Mouse (Mus musculus) cerebellum, adult 2 months (tissue): ENCODE results near the gene Gnaz.

ENCODE experiments used
- CTCF ChIP-seq: fragments of 200-500 bp; IDR thresholded peaks from 2 replicates; pipeline ENCODE4 v1.5.1; 2011; ENCODE audit warnings: low read depth, mild to moderate bottlenecking, control low read depth, low read length, moderate library complexity, borderline replicate concordance; ENCODE audit not compliant: insufficient read depth
- POLR2A ChIP-seq: fragments of 200-500 bp; IDR thresholded peaks from 2 replicates; pipeline ENCODE4 v1.6.1; 2011; ENCODE audit warnings: low read length, control low read depth, borderline replicate concordance; ENCODE audit not compliant: insufficient read depth

DNA sequence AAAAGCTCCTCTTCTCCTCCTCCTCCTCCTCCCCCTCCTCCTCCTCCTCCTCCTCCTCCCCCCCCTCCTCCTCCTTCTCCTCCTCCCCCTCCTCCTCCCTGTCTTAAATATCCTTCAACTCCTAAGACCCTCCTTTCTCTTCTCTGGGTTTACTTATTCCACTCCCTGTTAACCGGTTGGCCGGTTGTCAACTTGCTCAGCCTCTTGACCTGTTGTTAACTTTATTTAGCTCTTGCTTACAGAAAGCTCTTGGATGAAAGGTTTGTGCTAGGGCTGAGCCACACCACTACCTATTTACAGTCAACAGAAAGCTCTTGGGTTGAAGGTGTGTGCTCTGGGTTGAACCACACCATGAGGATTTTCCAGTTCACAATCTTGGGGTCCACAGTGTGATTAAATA is 53.3 kb downstream of the Gnaz start:
- TF ChIP-seq POLR2A = no peak
- no peak for TF ChIP-seq CTCF
